Mouse (Mus musculus) liver, postnatal 0 days (tissue): ENCODE results near the gene Eif2a.
A peak's percentile ranks its signal among the peaks of the same experiment; 100 is the strongest.

ENCODE experiments used
- CTCF ChIP-seq: sonication (generic); IDR thresholded peaks from 2 replicates; pipeline ENCODE4 v1.5.1; 2016; ENCODE audit warnings: antibody characterized with exemption, low read depth
- EP300 ChIP-seq: IDR thresholded peaks from 2 replicates; pipeline ENCODE4 v1.6.1; 2016; ENCODE audit warnings: antibody characterized with exemption, low read depth, mild to moderate bottlenecking

DNA sequence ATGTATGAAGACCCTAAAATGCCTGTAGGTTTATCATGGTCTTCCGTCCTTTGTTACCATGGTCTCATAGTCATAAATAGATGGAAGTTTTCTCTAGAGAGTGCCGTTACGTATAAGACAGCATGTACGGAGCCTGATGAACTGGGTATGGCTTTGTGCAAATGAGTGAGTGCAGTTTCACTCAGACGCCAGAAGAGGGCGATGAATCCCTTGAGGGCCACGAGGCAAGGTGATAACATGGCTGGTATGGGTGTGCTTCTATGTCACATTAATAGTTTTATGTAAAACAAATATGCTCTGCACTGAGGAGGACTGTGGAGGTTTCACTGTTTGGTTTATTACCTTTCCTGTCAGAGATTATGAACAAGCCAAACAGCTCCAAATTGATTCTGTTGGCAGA, 39.7 kb upstream of the Eif2a start:
- TF ChIP-seq CTCF (peak; percentile 74), EP300 (no peak)
